Mouse (Mus musculus) forebrain, embryonic 10.5 days (tissue): ENCODE results near the gene Rhob. TPM values are rescaled to one million over a fixed set of nuclear protein-coding genes. Genes with fewer than 3 reads are reported as not detected.

Source experiments
- DNase-seq: peaks from one replicate; pipeline ENCODE4 v3.0.0-alpha.2; 2017; ENCODE audit warnings: low spot score; ENCODE audit errors: extremely low spot score
- H3K27ac ChIP-seq: fragments of 300-500 bp; sonication (generic); 2 replicates; pipeline ENCODE4 v1.5.1; 2016; ENCODE audit warnings: mild to moderate bottlenecking
- H3K27me3 ChIP-seq: fragments of 300-500 bp; sonication (generic); 2 replicates; pipeline ENCODE4 v1.6.1; 2016; ENCODE audit warnings: mild to moderate bottlenecking; ENCODE audit not compliant: poor library complexity, severe bottlenecking
- H3K36me3 ChIP-seq: fragments of 300-500 bp; sonication (generic); replicated peaks from 2 replicates; pipeline ENCODE4 v1.6.1; 2016; ENCODE audit warnings: mild to moderate bottlenecking, moderate library complexity
- H3K4me1 ChIP-seq: fragments of 300-500 bp; sonication (generic); 2 replicates; pipeline ENCODE4 v1.6.1; 2016
- H3K4me3 ChIP-seq: fragments of 300-500 bp; sonication (generic); 2 replicates; pipeline ENCODE4 v1.5.1; 2016; ENCODE audit warnings: mild to moderate bottlenecking, moderate library complexity
- H3K9me3 ChIP-seq: fragments of 300-500 bp; sonication (generic); 2 replicates; pipeline ENCODE4 v1.6.1; 2016; ENCODE audit warnings: mild to moderate bottlenecking, moderate library complexity
- WGBS: fragments of 180-500 bp; shearing (Covaris S2); methylation state at CpG from one replicate; pipeline ENCODE4 v1.1.7; 2016; 5-methylcytosine and 5-hydroxymethylcytosine counted together
- polyA plus RNA-seq: library from polyadenylated mRNA; unstranded; fragments of >200 nt; fragmentation: Nextera tagmentation; extraction: Ambion mirVana; gene quantifications from 2 replicates; pipeline ENCODE4 v1.2.1, GENCODE M21; 2016

The Rhob gene
- polyA plus RNA-seq: 25.2 and 27.1 TPM in 2 replicates

DNA sequence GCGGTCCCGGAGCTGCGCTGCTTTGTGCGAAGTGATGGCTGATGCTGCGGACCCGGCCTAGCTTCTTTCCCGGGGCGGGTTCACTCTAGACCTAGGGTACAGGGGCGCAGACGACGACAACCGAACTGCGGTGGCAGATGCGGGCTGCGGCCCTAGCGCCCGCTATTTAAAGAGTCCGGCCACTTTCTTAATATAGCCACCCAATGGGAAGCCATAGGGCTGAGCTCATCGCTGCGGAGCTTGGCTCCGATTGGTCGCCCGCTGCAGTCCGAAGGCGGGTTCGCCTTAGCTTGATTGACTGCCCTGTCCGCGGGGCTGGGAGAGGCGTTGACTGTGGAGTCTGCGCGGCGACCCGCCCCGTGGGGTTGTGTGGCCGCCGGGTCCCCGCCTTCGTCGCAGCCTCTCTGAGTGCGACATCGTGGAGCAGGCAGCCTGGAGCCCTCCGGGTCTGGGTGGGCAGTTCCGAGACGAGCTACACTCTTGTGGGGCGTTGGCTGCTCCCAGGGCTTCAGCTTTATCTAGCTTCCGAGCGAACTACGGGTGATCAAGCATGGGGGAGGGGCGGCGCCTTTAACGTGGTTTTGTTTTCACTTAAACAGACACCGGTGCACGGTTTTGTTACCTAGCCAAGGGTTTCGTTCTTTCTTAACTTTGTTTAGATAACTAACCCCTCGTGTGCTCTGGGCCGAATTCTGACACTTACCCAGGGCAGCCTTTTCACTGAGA is at the start of gene Rhob:
Gene Rhob (minus strand): TSS at position 139 of the 726 bp plus-strand sequence.
- WGBS: under 1% methylated on average over 56 of the region's 56 CpGs
- Histone ChIP-seq H3K27ac (peak within 1 kb of the TSS; percentile 99), H3K4me3 (peak within 1 kb of the TSS; percentile 92), H3K9me3 (no peaks in the 10 kb centered on the region), H3K36me3 (no peaks in the 10 kb centered on the region), H3K27me3 (no peaks in the 10 kb centered on the region), H3K4me1 (peaks cover 48% of the 10 kb centered on the region)
- DNase-seq: peak; percentile 94

DNA sequence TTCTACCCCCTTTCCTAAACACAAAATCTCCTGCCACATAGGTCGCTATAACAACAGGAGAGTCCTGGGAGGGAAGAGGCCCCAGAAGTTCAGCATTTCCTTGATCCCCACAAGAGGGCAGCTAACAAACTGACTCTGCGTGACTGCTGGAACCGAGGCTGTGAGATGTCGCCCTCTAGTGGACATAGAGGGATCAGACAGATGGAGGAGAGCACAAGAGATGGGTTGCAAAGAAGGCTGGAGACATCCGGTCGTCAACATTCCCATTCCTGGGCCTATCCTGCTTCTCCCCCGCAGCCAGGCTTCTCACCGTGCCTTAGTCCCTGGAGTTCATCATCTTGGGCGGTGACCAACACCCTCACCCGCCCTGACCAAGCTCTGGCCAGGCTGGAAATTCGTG is 47.5 kb upstream of the Rhob start:
- Histone ChIP-seq H3K27ac (no peak overlapping the region), H3K4me1 (no peaks in the 10 kb centered on the region), H3K36me3 (no peaks in the 10 kb centered on the region), H3K9me3 (no peaks in the 10 kb centered on the region), H3K27me3 (no peaks in the 10 kb centered on the region), H3K4me3 (no peak overlapping the region)
- 19% methylated on average over 11 of the region's 11 CpGs for WGBS
- DNase-seq: peak; percentile 74

DNA sequence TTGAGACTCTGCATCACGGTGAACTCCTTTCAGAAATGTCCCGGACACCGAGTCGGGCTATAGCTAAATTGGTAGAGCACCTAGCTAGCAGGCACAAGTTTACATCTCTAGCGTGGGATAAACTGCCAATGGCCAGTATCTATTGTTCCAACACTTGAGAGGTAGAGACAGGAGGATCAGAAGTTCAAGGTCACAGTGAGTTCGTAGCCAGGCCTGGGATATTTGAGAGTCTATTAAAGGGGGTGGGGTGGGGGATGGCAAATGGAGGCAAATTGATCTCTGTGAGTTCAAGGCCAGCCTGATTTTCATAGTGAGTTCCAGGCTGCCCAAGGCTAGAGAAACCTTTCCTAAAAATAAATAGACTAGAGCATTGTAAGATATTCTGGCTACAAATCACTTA is 47.0 kb upstream of the Rhob start:
- H3K27me3 ChIP-seq: no peaks in the 10 kb centered on the region
- H3K4me1 ChIP-seq: no peaks in the 10 kb centered on the region
- no peaks in the 10 kb centered on the region for H3K9me3 ChIP-seq
- 93% methylated on average over 6 of the region's 6 CpGs for WGBS
- H3K36me3 ChIP-seq: no peaks in the 10 kb centered on the region
- no peak for DNase-seq
- H3K4me3 ChIP-seq: no peak overlapping the region
- H3K27ac ChIP-seq: no peak overlapping the region

DNA sequence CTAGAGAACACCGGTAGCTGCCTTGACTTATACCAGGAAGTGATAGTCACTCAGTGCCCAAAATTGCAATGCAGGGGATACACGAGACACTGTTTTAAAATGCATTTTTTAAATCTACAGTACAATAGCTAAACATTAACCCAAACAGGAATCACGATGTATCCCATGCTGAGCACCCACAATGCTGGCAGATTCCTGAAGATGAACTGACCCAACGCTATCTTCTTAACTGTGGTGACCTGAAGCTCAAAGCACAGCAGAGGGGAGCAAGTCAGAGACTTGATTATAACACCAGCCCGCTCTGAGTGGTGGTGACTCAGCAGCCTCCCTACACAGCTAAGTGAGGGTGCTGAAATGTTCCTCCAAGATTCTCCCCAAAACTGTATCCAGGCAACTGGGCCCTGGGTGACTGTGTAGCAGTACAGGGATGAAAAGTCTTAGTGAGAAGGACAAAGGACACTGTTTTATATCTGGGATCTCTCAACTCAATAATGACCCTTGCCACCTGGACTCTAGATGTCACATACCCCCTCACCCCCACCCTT is 45.3 kb upstream of the Rhob start:
- Histone ChIP-seq H3K4me3 (no peak overlapping the region), H3K9me3 (no peaks in the 10 kb centered on the region), H3K27ac (no peak overlapping the region), H3K36me3 (no peaks in the 10 kb centered on the region), H3K4me1 (no peaks in the 10 kb centered on the region), H3K27me3 (no peaks in the 10 kb centered on the region)
- DNase-seq: no peak
- 87% methylated on average over 5 of the region's 5 CpGs for WGBS

DNA sequence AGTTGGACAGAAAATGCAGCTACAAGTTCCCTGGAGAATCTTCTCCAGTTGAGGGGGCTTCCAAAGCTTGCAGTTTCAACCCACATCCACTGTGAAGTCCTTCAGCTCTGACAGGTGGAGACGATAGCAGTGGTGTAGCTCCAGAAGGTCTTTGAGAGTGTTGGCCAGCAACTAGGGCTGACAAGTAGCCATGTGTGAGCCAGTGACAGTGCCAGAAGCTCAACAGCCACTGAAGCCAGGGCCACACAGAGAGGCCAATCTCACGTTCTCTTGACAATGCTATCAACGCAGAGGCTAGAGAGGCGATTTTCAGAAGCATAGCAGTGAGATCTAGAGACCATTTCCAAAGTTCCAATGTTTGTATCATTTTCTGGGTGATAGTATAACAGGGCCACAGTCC is 42.6 kb upstream of the Rhob start:
- no peak overlapping the region for H3K4me3 ChIP-seq
- H3K27ac ChIP-seq: no peak overlapping the region
- no peak for DNase-seq
- WGBS: 88% methylated on average over 4 of the region's 4 CpGs
- H3K9me3 ChIP-seq: no peaks in the 10 kb centered on the region
- H3K27me3 ChIP-seq: no peaks in the 10 kb centered on the region
- H3K36me3 ChIP-seq: no peaks in the 10 kb centered on the region
- H3K4me1 ChIP-seq: no peaks in the 10 kb centered on the region

DNA sequence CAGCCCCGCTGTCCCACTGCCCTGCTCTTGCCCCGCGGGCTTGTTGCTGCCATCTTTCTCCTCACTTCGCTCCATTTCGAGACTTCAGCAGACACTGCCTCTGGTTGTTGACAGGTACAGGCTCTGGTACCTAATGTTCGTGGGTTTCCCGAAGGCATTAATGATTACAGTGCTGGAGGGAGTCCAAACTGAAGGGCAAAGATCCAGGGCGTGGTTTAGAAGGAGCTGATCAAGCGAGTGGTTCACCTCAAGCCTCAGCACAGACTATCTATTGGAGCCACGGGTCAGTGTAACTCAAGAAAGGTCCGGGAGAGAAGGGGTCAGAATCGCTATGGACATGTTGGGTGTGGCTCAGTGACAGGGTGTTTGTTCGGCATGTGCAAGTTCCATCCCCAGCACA is 39.7 kb upstream of the Rhob start:
- no peaks in the 10 kb centered on the region for H3K9me3 ChIP-seq
- 90% methylated on average over 13 of the region's 13 CpGs for WGBS
- no peak for DNase-seq

DNA sequence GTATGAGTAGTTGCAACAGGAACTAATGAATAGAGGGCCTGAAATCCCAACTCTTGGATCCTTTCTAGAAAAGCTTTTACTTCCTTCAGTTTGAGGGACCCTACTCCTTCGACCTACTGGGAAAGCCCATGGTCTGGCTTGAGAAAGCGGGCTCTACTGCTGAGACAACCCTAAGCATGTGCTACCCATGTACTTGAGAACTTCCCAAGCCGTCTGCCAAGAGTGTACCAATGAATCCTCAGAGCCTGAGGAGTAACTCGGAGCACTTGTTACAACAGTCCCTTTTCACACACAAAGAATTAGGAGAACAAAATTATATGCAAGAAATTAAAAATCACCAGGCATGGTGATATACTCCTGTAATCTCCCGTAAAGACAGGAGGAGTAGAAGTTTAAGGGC is 37.5 kb upstream of the Rhob start:
- Histone ChIP-seq H3K27me3 (no peaks in the 10 kb centered on the region), H3K27ac (no peak overlapping the region), H3K4me1 (no peaks in the 10 kb centered on the region), H3K36me3 (no peaks in the 10 kb centered on the region), H3K9me3 (no peaks in the 10 kb centered on the region), H3K4me3 (no peak overlapping the region)
- WGBS: 88% methylated on average over 5 of the region's 5 CpGs
- no peak for DNase-seq

More for the DNA sequence above, 39.7 kb upstream of the Rhob start:
- Histone ChIP-seq H3K27me3 (no peaks in the 10 kb centered on the region), H3K4me3 (no peak overlapping the region), H3K4me1 (no peaks in the 10 kb centered on the region), H3K27ac (no peak overlapping the region), H3K36me3 (no peaks in the 10 kb centered on the region)

DNA sequence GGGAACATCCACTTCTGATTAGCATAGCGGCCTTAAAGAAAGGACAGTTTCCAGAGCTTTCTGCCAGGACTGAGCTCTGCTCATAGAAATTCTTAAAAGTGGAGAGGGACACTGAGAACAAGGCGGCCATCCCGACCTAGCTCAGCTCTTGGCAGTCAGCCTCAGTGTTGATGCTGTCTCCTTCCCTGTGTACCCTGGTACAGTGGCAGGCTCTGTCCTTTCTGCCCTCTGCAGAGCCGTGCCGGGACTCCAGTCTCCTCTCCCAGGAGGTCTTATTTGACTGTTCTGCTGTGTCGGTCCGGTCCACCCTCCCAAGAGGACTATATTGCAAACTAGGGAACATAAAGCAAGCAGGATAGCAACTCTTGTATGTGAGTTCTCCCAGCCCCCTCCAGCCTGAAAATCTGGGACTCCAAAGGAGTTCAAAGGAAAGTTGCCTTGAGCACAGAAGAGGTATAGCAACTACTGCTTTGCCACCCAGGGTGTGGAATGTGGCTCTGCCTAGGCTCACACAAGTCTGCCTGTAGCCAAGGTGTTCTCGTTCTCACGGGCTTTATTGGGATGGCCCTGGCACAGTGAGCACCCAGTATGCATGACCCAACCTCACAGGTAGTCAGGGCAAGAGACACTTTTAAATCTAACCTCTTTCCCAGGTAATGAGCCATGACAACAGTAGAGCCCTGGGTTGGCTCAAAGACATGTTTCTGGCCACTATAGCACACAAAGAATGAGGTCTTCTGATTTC is 36.6 kb upstream of the Rhob start:
- WGBS: 80% methylated on average over 9 of the region's 9 CpGs
- Histone ChIP-seq H3K36me3 (no peaks in the 10 kb centered on the region), H3K27me3 (no peaks in the 10 kb centered on the region), H3K4me3 (no peak overlapping the region), H3K4me1 (no peaks in the 10 kb centered on the region), H3K27ac (no peak overlapping the region), H3K9me3 (no peaks in the 10 kb centered on the region)
- no peak for DNase-seq

DNA sequence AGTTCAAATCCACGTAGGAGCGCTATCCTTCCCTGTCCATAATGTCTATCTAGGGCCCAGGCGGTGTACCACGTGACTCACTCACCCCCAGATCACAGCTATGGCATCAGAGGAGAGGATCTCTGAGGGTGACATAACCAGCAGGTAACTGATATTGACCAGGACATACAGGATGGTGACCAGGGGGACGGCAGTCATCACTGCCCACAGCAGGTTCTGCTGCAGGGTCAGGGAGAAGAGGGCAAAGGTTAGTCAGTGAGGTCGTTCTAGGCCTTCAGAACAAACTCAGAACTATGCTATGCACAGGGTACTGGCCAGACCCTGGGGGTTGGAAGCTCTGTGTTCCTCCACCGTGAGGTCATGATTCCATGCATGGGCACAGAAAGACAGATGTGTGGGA is 35.8 kb upstream of the Rhob start:
- H3K4me1 ChIP-seq: no peaks in the 10 kb centered on the region
- WGBS: 88% methylated on average over 7 of the region's 7 CpGs
- no peaks in the 10 kb centered on the region for H3K9me3 ChIP-seq
- no peak overlapping the region for H3K27ac ChIP-seq
- no peaks in the 10 kb centered on the region for H3K36me3 ChIP-seq
- no peak overlapping the region for H3K4me3 ChIP-seq
- H3K27me3 ChIP-seq: no peaks in the 10 kb centered on the region
- DNase-seq: no peak

DNA sequence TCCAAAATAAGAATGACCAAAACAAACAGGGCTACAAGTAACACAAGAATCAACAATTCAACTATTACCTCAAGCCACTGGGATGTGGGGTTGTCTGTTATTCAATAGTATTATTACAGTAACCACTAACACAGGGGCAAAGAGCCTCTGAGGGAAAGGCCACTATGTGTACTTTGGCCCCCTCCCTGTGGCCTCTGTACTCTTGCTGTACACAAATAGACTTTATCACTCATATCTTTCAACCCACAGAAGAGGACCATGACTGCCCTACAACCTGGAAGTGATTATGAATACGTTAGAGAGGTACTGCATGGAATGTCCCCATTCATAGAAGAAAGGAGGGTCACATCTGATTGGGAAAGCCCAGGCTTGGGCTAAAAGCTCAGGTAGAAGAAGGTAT is 35.1 kb upstream of the Rhob start:
- no peak overlapping the region for H3K27ac ChIP-seq
- no peaks in the 10 kb centered on the region for H3K9me3 ChIP-seq
- WGBS: 90% methylated on average over 1 of the region's 1 CpGs
- no peak for DNase-seq
- H3K4me3 ChIP-seq: no peak overlapping the region
- no peaks in the 10 kb centered on the region for H3K4me1 ChIP-seq
- no peaks in the 10 kb centered on the region for H3K27me3 ChIP-seq
- no peaks in the 10 kb centered on the region for H3K36me3 ChIP-seq

DNA sequence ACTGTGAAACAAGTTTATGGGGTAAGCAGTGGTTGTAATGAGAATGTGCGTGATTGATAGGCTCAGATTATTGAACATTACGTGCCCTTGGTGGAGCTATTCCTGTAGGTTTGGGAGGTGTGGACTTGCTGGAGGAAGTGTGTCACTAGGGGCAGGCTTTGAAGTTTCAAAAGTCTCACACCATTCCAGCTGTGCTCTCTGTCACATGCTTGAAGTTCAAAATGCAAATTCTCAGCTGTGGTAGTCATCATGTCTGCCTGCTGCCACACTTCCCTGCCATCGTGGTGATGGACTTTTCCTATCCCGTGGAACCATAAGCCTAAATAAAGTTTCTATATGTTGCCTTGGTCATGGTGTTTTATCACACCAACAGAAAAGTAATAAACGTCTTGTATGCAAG is 28.0 kb upstream of the Rhob start:
- Histone ChIP-seq H3K4me3 (no peak overlapping the region), H3K9me3 (no peaks in the 10 kb centered on the region), H3K27me3 (no peaks in the 10 kb centered on the region), H3K27ac (no peak overlapping the region), H3K36me3 (no peaks in the 10 kb centered on the region), H3K4me1 (no peaks in the 10 kb centered on the region)
- WGBS: 90% methylated on average over 5 of the region's 5 CpGs
- DNase-seq: no peak

DNA sequence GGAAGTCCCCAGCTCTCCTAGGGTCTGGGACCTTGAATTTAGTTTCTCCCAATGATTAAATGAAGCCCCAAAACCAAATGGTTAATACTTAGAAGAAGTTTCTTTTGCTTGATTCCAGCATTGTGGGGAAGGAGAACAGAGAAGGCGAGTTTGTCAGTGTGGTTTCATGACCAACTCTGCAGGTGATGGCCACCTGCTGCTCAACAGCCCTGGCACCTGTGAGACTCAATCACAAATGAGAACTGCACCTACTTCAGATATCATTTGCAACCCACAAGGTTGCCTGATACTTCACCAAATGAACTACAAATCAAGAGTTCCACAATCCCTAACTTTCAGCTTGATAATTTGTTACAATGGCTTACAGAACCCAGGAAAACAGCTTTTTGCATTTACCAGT is 27.4 kb upstream of the Rhob start:
- H3K36me3 ChIP-seq: no peaks in the 10 kb centered on the region
- 68% methylated on average over 1 of the region's 1 CpGs for WGBS
- no peak overlapping the region for H3K27ac ChIP-seq
- no peaks in the 10 kb centered on the region for H3K4me1 ChIP-seq
- no peaks in the 10 kb centered on the region for H3K9me3 ChIP-seq
- no peaks in the 10 kb centered on the region for H3K27me3 ChIP-seq
- no peak overlapping the region for H3K4me3 ChIP-seq
- DNase-seq: no peak

DNA sequence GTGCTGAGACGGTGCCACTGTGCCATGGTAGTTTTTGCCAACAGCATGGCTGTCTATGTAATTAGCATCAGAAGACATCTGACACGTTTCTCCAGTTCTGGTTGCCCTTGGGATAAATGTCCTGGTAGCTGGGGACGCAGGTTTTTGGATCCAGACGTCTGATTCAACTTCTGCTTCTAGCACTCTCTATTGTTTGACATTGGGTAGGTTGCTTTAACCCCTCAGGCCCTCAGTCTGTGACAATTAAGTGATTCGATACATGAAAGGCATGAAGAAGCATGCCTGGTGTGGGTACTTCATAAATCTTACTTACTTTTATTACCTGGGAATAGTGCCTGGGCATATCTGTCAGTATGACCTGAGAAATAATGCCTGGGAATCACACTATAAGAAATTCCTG is 24.3 kb upstream of the Rhob start:
- no peak for DNase-seq
- Histone ChIP-seq H3K36me3 (no peaks in the 10 kb centered on the region), H3K4me3 (no peak overlapping the region), H3K27ac (no peak overlapping the region), H3K27me3 (no peaks in the 10 kb centered on the region), H3K9me3 (no peaks in the 10 kb centered on the region), H3K4me1 (peaks cover 19% of the 10 kb centered on the region)
- 71% methylated on average over 5 of the region's 5 CpGs for WGBS
